Mouse (Mus musculus): ENCODE results near the gene Mrps10. TPM values are rescaled to one million over a fixed set of nuclear protein-coding genes. Genes with fewer than 3 reads are reported as not detected.
"Not testable (repeated sequence)": the region's sequence is repeated elsewhere in the genome, so short reads cannot be mapped to it uniquely, and the experiment has no call there.

Mrps10 gene
- total RNA-seq, 2 experiments from 2014 or later = 31.9 to 33.5 TPM

DNA sequence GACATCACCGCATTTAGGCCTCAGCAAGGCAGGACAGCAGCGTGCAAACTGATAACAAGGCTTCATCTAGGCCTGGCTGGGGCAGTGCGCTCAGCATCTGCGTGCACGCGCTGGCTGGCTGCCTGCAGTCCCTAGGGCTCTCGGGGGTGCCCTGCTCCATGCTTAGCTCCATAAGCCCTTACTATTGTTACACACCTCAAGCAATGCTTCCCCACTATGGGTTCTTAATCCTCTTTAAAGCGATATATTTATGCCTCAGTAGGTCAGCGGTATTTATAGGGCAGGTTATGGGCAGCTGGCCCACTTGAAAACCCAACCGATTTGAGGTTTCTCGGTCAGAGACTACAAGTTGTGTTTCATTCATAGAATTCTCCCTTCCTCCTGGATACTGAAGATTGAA lies 13.2 kb downstream of the Mrps10 start:
- no peak for DNase-seq

DNA sequence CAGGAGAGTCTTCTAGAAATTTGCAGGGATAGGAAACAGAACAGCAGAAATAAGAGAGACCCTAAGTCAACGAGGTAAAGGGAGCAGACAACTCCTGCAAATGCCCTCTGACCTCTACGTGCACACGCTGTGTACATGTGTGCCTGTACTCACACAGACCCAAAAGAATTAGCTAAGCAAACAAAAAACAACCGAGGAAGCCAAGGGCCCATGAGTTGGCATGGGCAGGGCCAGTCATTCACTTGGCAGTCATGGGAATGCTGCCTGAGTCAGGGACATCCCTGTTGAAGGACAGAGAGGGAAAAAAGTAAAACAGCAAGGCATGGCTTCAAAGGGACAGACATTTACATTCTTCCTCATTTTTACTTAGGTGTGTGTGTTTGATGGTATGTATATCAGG lies 14.6 kb downstream of the Mrps10 start:
- no peak for DNase-seq

DNA sequence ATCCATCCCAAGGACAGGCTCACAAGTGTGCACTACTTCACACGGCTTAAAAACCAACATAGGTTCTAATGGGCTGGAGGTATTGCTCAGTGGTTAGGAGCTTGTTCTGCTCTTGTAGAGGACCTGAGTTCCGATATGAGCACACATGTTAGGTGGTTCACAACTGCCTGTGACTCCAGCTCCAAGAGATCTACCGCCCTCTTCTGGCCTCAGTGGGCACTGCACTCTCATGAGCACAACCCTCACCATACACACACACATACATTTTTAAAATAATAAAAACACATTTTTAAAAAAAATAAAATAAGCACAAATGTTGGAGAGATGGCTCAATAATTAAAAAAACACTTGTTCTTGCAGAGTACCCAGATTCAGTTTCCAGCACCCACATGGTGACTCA lies 15.4 kb downstream of the Mrps10 start:
- DNase-seq = no peak

DNA sequence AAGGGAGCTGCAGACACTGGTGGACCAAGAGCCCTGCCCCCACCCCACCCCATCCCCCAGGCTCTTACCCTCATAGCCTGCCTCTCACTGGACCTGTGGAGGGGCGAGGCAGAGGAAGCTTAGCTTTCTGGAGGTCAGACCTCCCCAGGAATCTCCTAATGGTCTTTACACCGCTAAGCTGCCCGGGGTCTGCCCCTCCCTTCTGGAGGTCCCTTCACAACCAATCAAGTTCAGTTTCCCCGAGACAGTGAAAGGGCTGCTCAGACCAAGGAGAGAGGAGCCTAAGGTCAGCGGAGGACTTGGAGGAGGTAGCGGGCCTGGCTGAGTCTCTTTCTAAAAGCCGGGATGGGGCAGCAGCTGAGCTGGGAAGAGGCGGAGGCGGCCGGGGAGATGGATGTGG lies 16.5 kb downstream of the Mrps10 start, which contains the start of gene Guca1b:
Gene Guca1b (plus strand): TSS at position 249 of the 400 bp plus-strand sequence.
- no peak for DNase-seq

DNA sequence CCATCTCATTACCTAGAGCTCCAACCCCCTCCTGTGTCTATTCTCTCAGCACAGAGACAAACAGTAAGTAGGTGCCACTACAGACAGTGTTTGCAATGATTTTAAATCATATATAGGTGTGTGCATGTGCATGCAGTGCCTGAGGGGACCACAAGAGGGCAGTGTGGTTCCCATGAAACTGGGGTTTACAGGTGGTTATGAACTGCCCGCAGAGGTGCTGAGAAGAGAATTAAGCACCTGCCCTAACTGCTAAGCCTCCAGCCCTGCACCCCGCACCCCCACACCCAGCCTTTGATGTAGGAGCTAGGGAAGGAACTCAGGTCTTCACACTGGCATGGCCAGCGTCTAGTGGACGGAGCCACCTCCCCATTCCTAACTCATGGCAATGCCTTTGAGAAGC lies 18.0 kb downstream of the Mrps10 start:
- DNase-seq = no peak

DNA sequence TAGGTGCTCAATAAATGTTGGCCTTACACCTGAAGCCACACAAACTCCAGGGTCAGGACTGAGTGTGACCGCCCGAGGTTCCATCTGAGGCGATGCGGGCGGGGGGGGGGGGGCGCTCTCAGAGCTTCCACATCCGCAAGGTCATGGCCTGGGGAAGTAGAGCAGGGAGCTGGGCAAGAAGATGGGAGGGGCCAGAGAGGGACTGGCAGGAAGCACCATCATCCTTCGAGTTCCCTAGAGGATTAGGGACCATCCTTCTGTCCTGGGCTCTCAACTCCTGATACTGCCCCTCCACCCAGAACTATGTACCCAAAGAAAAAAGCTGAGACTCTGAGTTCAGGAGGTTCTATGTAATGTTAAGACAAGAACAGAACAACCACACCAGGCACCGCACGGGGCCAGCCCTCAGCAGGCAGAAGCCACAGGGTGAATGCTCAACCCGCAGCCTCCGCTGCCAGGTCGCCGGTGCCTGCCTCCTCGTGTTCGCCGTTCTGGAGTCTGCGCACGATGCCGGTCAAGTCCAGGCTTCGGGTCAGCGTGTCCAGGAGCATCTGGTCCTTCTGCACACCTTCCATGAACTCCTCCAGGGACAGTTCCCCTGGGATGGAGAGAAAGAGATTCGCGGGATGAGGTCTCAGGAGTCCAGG lies 25.7 kb downstream of the Mrps10 start:
- no peak for DNase-seq

DNA sequence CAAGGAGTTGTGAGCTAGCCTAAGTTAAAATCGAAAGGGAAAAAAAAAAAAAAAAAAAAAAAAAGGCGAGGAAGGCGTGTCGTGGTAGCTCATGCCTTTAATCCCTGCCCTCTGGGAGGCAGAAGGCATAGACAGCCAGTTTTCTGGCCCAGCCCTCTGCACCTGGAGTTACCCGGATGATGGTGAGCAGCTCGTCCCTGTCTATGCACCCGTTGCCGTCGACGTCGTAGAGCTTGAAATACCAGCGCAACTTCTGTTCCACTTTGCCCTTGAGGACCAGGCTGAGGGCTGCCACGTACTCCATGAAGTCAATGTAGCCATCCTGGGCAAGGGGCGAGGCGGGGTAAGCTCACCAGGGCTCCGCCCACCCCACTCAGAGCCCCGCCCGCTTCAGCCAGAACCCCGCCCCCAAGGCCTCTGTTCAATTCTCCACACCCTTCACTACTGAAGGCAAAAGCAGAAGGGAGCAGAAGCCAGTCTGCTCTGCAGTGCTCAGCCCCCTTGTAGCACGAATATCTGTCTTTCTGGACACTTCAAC lies 26.8 kb downstream of the Mrps10 start:
- DNase-seq = peak; percentile 48

DNA sequence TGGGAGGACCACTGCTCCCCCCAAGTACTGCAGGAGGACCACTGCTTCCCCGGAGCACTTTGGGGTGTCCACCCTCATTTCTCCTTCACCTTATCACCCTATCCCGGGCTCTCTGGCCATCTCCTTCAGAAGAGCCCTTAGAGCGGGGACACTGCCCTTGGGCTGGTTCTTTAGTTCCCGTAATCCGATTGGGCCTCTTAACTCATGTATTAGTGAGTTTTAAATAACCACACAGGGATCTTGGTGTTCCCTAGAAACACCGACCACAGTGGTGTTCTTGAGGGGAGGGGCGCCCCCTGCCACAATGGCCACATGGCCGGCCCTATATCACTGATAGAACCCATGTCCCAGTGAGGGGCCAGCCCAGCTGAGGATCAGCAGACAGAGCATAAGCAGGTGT lies 30.4 kb downstream of the Mrps10 start:
- DNase-seq = no peak

DNA sequence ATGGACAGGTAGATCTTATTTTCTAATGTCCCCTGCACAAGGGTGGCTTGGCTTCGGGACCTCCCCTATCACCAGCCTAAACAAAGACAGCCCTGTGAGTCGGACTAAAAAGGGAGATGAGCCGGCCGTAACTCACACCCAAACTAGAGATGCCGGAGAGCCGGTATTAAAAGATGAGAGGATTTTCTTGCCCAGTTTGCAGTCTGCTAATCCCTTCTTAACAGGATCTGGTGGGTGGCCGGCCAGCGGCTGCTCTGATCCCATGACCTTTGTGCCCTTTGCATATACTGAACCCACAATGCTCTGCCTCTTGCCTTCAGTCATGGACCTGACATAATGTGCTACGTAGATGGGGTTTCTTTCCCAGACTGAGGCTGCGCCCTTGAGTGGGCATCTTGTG lies 31.8 kb downstream of the Mrps10 start, which contains the start of gene Guca1a:
Gene Guca1a (minus strand): TSS at position 134 of the 400 bp plus-strand sequence.
- DNase-seq = no peak

DNA sequence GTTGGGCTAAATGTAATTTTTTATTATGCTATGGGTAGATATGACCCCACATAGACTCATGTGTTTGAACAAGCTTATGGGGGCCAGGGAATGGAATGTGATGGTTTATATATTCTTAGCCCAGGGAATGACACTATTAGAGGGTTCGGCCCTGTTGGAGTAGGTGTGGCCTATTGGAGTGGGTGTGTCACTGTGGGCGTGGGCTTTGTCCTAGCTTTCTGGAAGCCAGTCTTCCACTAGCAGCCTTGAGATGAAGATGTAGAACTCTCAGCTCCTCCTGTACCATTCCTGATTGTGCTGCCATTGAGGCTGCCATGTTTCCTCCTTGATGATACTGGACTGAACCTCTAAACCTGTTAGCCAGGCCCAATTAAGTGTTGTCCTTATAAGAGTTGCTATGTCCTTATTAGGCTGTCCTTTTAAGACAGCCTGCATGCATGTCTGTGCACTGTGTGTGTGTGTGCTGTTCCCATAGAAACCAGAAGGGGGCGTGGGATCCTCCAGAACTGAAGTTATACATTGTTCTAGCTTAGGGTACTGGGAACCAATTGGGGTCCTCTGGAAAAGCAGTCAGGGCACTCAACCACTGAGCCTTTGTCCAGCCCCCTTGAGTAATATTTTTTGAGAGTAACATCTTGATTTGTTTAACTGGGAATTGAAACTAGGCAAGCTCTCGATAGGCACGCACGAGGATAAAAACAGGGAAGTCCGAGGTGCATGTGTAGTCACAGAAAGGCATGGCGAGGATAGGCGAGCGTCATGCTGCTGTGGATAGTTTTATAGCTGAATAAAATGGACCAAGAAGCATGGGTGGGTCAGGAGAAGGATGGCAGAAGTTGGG lies 39.2 kb downstream of the Mrps10 start:
- no peak for DNase-seq

DNA sequence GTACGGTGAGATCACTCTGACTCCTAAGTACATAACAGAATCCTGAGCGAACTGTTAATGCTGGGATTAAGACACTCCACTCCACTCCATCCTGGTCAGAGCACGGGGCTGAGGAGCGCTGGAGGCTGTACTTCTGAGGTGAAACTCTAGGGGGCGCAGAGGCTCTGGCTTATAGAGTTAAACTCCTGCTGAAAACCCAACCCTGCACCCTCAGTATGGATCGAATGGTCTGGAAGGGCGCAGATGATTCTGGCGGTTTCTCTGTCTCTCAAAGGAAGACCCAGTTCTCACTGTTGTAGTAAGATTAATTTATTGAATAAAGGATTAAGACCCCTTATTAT lies 39.8 kb downstream of the Mrps10 start:
- DNase-seq = no peak

DNA sequence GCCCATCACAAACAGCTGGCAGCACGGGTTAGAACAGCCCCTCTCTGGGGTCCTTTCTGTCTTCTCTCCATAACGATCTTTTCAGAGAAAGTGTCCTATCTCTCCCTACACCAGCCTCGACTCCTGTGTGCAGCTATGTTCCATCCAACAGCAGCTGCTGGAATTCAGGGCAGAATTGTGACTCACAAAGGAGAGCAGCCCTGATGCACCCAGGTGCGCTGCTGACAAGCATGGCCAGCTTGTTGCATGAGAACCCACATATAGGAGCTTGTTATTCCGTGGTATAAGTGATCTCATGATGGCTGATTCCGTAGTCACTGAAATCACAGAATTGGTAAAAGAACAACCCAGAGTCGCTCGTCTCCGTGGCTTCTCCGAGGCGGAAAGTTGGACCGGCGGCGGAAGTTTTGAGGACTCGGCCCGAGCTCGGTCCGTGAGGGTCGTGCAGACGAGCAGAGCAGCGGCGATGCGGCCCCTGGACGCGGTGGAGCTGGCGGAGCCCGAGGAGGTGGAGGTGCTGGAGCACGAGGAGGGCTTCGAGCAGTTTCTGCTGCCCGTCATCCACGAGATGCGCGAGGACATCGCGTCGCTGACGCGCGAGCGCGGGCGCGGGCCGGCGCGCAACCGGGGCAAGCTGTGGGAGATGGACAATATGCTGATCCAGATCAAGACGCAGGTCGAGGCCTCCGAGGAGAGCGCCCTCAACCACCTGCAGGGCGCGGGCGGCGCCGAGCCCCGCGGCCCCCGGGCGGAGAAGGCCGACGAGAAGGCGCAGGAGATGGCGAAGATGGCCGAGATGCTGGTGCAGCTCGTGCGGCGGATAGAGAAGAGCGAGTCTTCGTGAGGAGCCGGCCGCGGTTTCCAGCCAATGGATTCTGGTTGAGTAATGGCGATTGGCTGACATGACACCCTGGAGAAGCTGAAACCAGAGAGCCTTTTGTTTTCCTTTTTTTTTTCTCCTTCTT lies 41.5 kb downstream of the Mrps10 start:
- DNase-seq = not testable (repeated sequence)

DNA sequence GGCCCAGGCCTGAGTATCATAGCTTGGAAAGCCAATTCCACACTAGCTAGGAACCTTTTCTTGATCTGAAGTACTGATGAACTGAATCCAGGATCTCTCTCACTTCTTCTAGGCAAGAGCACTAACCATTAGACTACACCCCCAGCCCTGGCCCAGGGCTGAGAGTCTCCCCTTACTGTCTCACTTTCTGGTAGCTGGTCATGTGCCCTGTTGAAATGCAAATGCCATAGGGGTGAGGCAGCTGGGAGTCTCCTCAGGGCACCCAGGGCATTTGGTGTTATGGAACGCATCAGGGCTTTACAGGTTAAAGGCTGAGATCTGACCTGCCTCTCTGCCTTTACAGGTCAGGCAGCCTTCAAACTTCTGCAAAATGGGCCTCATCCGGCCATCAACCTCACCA lies 51.5 kb downstream of the Mrps10 start:
- DNase-seq = no peak

DNA sequence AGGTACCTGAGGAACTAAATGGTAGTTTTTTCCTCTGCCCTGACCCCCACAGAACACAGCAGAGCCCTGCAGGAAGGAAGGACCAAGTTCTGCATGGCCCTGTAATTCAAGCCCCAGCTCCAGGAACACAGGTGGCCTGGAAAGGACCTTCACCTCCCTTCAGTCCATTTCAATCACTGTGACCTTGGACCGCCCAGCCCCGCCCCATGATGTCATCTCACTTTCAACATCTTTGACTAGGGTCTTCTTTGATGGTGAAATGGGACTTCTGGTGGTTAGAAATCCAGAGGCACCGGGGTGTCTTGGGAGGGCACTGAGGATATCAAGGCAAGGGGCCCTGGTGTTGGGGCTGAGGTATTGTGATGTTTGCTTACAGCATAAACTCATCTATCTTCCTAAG lies 52.9 kb downstream of the Mrps10 start:
- DNase-seq = no peak

DNA sequence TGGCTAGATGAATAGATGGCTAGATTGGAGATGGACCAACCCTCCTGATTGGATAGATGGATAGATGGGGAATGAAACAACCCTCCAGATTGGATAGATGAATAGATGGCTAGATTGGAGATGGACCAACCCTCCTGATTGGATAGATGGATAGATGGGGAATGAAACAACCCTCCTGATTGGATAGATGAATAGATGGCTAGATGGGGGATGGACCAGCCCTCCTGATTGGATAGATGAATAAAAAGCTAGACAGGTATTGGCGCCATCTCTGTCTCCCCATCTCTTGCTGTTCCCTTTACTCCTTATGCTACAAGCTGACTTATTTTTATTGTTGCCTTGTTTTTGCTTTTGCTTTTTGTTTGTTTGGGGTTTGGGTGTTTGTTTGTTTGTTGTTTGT lies 53.9 kb downstream of the Mrps10 start:
- not testable (repeated sequence) for DNase-seq

DNA sequence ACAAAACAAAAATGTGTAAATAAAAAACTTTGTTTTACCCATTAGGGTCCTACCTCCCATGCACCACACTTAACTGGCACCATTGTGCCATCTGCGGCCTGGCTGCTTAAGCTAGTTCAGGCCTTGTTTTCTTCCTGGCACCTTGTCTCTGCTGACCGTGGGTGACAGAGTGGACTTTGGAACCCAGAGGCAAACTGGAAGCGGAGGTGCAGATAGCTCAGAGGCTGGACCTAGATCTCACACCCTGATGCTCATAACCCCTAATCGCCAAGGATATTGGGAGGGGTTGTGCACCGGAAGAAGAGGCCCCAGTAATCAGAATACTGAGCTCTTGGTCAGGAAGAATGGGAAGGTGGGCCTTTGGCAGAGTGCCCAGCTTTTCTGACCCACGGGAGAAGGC lies 55.5 kb downstream of the Mrps10 start:
- DNase-seq = no peak

DNA sequence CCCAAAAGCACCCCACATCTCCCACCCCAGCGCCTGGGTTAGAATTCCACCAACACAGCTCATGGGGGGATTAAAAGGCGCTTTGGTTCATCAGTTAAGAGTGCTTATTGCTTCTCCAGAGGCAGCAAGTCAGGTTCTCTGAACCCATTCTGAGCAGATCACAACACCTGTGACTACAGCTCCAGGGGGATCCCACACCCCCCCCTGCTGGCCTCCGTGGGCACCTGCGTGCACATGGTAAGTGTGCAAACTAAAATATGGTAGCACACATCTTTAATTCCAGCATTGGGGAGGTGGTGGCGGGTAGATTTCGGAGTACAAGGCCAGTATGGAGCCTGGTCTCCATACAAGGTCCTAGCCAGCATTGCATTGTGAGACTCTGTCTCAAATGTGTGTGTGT lies 58.6 kb downstream of the Mrps10 start:
- DNase-seq = no peak

DNA sequence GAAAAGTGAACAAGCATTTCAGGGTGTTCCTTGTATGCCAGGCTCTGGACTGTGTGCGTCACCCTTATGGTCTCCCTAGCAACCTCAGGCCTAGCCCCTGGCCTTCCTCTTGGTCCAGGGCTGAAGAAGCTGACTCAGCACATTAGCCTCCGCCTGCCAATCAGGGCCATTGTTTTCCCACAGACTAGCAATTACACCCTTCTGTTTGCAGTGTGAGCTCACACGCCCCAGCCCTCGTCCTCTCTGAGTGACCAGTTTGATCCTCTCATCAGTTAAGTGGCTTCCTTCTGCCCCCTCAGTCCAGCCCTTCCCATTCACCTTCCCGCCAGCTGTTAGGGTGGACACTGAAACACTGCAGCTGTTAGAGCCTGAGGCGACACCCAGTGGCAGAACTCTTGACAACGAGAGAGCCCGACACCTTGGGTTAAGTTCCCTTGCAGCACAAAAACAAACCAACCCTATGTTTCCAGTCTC lies 60.2 kb downstream of the Mrps10 start:
- DNase-seq = no peak

DNA sequence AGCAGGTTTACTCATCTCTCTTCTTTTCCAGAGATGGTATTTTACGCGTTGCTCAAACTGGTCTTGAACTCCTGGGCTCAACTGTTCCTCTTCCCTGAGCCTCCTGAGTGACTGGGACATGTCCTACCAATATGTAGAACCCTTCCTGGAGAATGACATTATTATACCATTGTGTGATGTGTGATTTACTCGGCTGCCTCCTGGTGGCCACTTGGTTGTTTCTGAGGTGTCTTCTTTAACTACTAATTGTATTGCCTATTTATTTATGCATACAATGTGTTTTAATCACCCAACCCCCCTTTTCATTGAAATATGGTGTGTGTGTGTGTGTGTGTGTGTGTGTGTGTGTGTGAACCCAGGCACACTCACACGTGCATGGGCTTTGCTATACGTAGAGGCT lies 62.1 kb downstream of the Mrps10 start:
- no peak for DNase-seq

Measured in gastrocnemius, postnatal 25 days (tissue).